Mouse (Mus musculus): ENCODE measurements at regions not wholly inside any gene's neighbourhood (a gene's known extent, or its start where the extent isn't known, plus 50 kb on each side); places are given as distances from the start of the nearest gene placed in this dataset.

GRCm38 (mm10) chr3:21842545-21843291 lies 233.7 kb upstream of the Tbl1xr1 start:
- Histone ChIP-seq H3K27me3 (ENCODE audit: control insufficient read depth, insufficient read depth, insufficient read length) (no peaks in the 10 kb centered on the region), H3K79me2 (ENCODE audit: control insufficient read depth, insufficient read depth) (no peaks in the 10 kb centered on the region), H3K4me3 (no peak overlapping the region), H3ac (ENCODE audit: control insufficient read depth, insufficient read length) (no peak overlapping the region), H3K36me3 (ENCODE audit: control insufficient read depth, insufficient read depth) (no peaks in the 10 kb centered on the region), H3K4me2 (ENCODE audit: low read depth) (no peak overlapping the region)
- TF ChIP-seq POLR2AphosphoS2 (IDR thresholded peaks at IDR 0.05; ENCODE audit: insufficient read length, low read depth) (no peak), E2F4 (IDR thresholded peaks at IDR 0.05; ENCODE audit: insufficient read depth) (no peak), MAX (IDR thresholded peaks at IDR 0.05; ENCODE audit: low read depth) (no peak), CEBPB (IDR thresholded peaks at IDR 0.05; ENCODE audit: insufficient read depth, poor library complexity, severe bottlenecking) (no peak), TCF12 (IDR thresholded peaks at IDR 0.05; ENCODE audit: insufficient read depth, poor library complexity, severe bottlenecking) (no peak), MYOG (IDR thresholded peaks at IDR 0.05; ENCODE audit: control insufficient read depth in 1 of 3, insufficient read depth in 1 of 3, insufficient read length in 2 of 3, low read depth in 2 of 3) (no peak), USF1 (IDR thresholded peaks at IDR 0.05; ENCODE audit: low read depth) (no peak), MYOD1 (IDR thresholded peaks at IDR 0.05; ENCODE audit: control insufficient read depth in 1 of 3, insufficient read length in 2 of 3, low read depth in 2 of 3) (no peak), REST (IDR thresholded peaks at IDR 0.05; ENCODE audit: insufficient read depth, insufficient read length) (no peak), SRF (IDR thresholded peaks at IDR 0.05; ENCODE audit: control insufficient read depth, insufficient read length, low read depth) (no peak), TCF3 (IDR thresholded peaks at IDR 0.05; ENCODE audit: insufficient read length, low read depth) (no peak), POLR2A (IDR thresholded peaks at IDR 0.05; ENCODE audit: insufficient read length, low read depth) (no peak)

GRCm38 (mm10) chr3:21843292-21843852 lies 233.1 kb upstream of the Tbl1xr1 start:
- Histone ChIP-seq H3K36me3 (ENCODE audit: control insufficient read depth, insufficient read depth) (no peaks in the 10 kb centered on the region), H3K4me2 (ENCODE audit: low read depth) (no peak overlapping the region), H3K27me3 (ENCODE audit: control insufficient read depth, insufficient read depth, insufficient read length) (no peaks in the 10 kb centered on the region), H3K4me3 (no peak overlapping the region), H3K79me2 (ENCODE audit: control insufficient read depth, insufficient read depth) (no peaks in the 10 kb centered on the region), H3ac (ENCODE audit: control insufficient read depth, insufficient read length) (no peak overlapping the region)
- no peak for TF ChIP-seq POLR2AphosphoS2 (IDR thresholded peaks at IDR 0.05; ENCODE audit: insufficient read length, low read depth)
- no peak for TF ChIP-seq SRF (IDR thresholded peaks at IDR 0.05; ENCODE audit: control insufficient read depth, insufficient read length, low read depth)
- no peak for TF ChIP-seq REST (IDR thresholded peaks at IDR 0.05; ENCODE audit: insufficient read depth, insufficient read length)
- TF ChIP-seq TCF3 (IDR thresholded peaks at IDR 0.05; ENCODE audit: insufficient read length, low read depth), result no peak

- Histone ChIP-seq H3K4me3 (no peak overlapping the region), H3K27me3 (ENCODE audit: control insufficient read depth, insufficient read depth, insufficient read length) (no peaks in the 10 kb centered on the region), H3K4me2 (ENCODE audit: low read depth) (no peak overlapping the region), H3ac (ENCODE audit: control insufficient read depth, insufficient read length) (no peak overlapping the region), H3K79me2 (ENCODE audit: control insufficient read depth, insufficient read depth) (no peaks in the 10 kb centered on the region), H3K36me3 (ENCODE audit: control insufficient read depth, insufficient read depth) (no peaks in the 10 kb centered on the region)
- TF ChIP-seq TCF3 (IDR thresholded peaks at IDR 0.05; ENCODE audit: insufficient read length, low read depth) (no peak), MYOG (IDR thresholded peaks at IDR 0.05; ENCODE audit: control insufficient read depth in 1 of 3, insufficient read depth in 1 of 3, insufficient read length in 2 of 3, low read depth in 2 of 3) (no peak), POLR2AphosphoS2 (IDR thresholded peaks at IDR 0.05; ENCODE audit: insufficient read length, low read depth) (no peak), SRF (IDR thresholded peaks at IDR 0.05; ENCODE audit: control insufficient read depth, insufficient read length, low read depth) (no peak), E2F4 (IDR thresholded peaks at IDR 0.05; ENCODE audit: insufficient read depth) (no peak), REST (IDR thresholded peaks at IDR 0.05; ENCODE audit: insufficient read depth, insufficient read length) (no peak), POLR2A (IDR thresholded peaks at IDR 0.05; ENCODE audit: insufficient read length, low read depth) (no peak), MAX (IDR thresholded peaks at IDR 0.05; ENCODE audit: low read depth) (no peak), CEBPB (IDR thresholded peaks at IDR 0.05; ENCODE audit: insufficient read depth, poor library complexity, severe bottlenecking) (no peak), USF1 (IDR thresholded peaks at IDR 0.05; ENCODE audit: low read depth) (no peak)
These were observed 226.6 kb upstream of the Tbl1xr1 start for GRCm38 (mm10) chr3:21849831-21850230.

- no peak overlapping the region for H3K4me3 ChIP-seq
- H3K79me2 ChIP-seq (ENCODE audit: control insufficient read depth, insufficient read depth), result no peaks in the 10 kb centered on the region
- TF ChIP-seq MYOD1 (IDR thresholded peaks at IDR 0.05; ENCODE audit: control insufficient read depth in 1 of 3, insufficient read length in 2 of 3, low read depth in 2 of 3), result peak; percentile 48 to 65 (median 55)
- no peak for TF ChIP-seq USF1 (IDR thresholded peaks at IDR 0.05; ENCODE audit: low read depth)
- no peak for TF ChIP-seq MAX (IDR thresholded peaks at IDR 0.05; ENCODE audit: low read depth)
- no peak for TF ChIP-seq REST (IDR thresholded peaks at IDR 0.05; ENCODE audit: insufficient read depth, insufficient read length)
- no peak for TF ChIP-seq SRF (IDR thresholded peaks at IDR 0.05; ENCODE audit: control insufficient read depth, insufficient read length, low read depth)
- no peak for TF ChIP-seq MYOG (IDR thresholded peaks at IDR 0.05; ENCODE audit: control insufficient read depth in 1 of 3, insufficient read depth in 1 of 3, insufficient read length in 2 of 3, low read depth in 2 of 3)
- H3ac ChIP-seq (ENCODE audit: control insufficient read depth, insufficient read length), result no peak overlapping the region
- H3K36me3 ChIP-seq (ENCODE audit: control insufficient read depth, insufficient read depth), result no peaks in the 10 kb centered on the region
- no peak overlapping the region for H3K4me2 ChIP-seq (ENCODE audit: low read depth)
- no peaks in the 10 kb centered on the region for H3K27me3 ChIP-seq (ENCODE audit: control insufficient read depth, insufficient read depth, insufficient read length)
These were observed 225.5 kb upstream of the Tbl1xr1 start for GRCm38 (mm10) chr3:21850977-21851376.

- Histone ChIP-seq H3K36me3 (ENCODE audit: control insufficient read depth, insufficient read depth) (no peaks in the 10 kb centered on the region), H3K79me2 (ENCODE audit: control insufficient read depth, insufficient read depth) (no peaks in the 10 kb centered on the region), H3K27me3 (ENCODE audit: control insufficient read depth, insufficient read depth, insufficient read length) (no peaks in the 10 kb centered on the region), H3K4me3 (no peak overlapping the region), H3ac (ENCODE audit: control insufficient read depth, insufficient read length) (no peak overlapping the region), H3K4me2 (ENCODE audit: low read depth) (no peak overlapping the region)
- no peak for TF ChIP-seq TCF3 (IDR thresholded peaks at IDR 0.05; ENCODE audit: insufficient read length, low read depth)
- TF ChIP-seq E2F4 (IDR thresholded peaks at IDR 0.05; ENCODE audit: insufficient read depth), result no peak
- no peak for TF ChIP-seq USF1 (IDR thresholded peaks at IDR 0.05; ENCODE audit: low read depth)
These were observed 222.1 kb upstream of the Tbl1xr1 start for GRCm38 (mm10) chr3:21854340-21854739.
